Mouse (Mus musculus) hindbrain, embryonic 14.5 days (tissue): Measurements from ENCODE around the gene Hoxa2. TPM values are rescaled to one million over a fixed set of nuclear protein-coding genes. Genes with fewer than 3 reads are reported as not detected.

Experiments used
- ATAC-seq: fragments of 200-750 bp; cut with Nextera tagmentation; 2 replicates; pipeline ENCODE4 v1.8.0; 2017; ENCODE audit warnings: moderate number of reproducible peaks, mild to moderate bottlenecking, moderate TSS enrichment, moderate library complexity; ENCODE audit not compliant: low FRiP score
- DNase-seq: peaks from one replicate; pipeline ENCODE4 v3.0.0-alpha.2; 2015; ENCODE audit warnings: low spot score
- H3K27ac ChIP-seq: fragments of 300-500 bp; sonication (generic); 2 replicates; pipeline ENCODE4 v1.5.1; 2014; ENCODE audit warnings: mild to moderate bottlenecking, moderate library complexity
- H3K27me3 ChIP-seq: fragments of 300-500 bp; sonication (generic); 2 replicates; pipeline ENCODE4 v1.6.1; 2014; ENCODE audit warnings: mild to moderate bottlenecking, low read length, mixed read lengths; ENCODE audit not compliant: control insufficient read depth, insufficient read depth
- H3K36me3 ChIP-seq: fragments of 300-500 bp; sonication (generic); replicated peaks from 2 replicates; pipeline ENCODE4 v1.6.1; 2014; ENCODE audit not compliant: control insufficient read depth, insufficient read depth
- H3K4me1 ChIP-seq: fragments of 300-500 bp; sonication (generic); replicated peaks from 2 replicates; pipeline ENCODE4 v1.6.1; 2014; ENCODE audit warnings: antibody characterized with exemption, low read length, mixed read lengths; ENCODE audit not compliant: control insufficient read depth, insufficient read depth
- H3K4me2 ChIP-seq: fragments of 300-500 bp; sonication (generic); replicated peaks from 2 replicates; pipeline ENCODE4 v1.6.1; 2014; ENCODE audit warnings: mild to moderate bottlenecking, moderate library complexity
- H3K4me3 ChIP-seq: fragments of 300-500 bp; sonication (generic); replicated peaks from 2 replicates; pipeline ENCODE4 v1.5.1; 2014; ENCODE audit warnings: mild to moderate bottlenecking, low read length
- H3K9ac ChIP-seq: fragments of 300-500 bp; sonication (generic); 2 replicates; pipeline ENCODE4 v1.6.1; 2014
- H3K9me3 ChIP-seq: fragments of 300-500 bp; sonication (generic); 2 replicates; pipeline ENCODE4 v1.6.1; 2016; ENCODE audit warnings: low read length; ENCODE audit not compliant: control insufficient read depth
- WGBS: fragments of 180-500 bp; shearing (Covaris S2); extraction: QIAGEN DNeasy Blood & Tissue Kit; methylation state at CpG from one replicate; pipeline ENCODE4 v1.1.7; 2014; 5-methylcytosine and 5-hydroxymethylcytosine counted together
- polyA plus RNA-seq: library from polyadenylated mRNA; unstranded; fragments of >200 nt; fragmentation: Nextera tagmentation; extraction: Ambion mirVana; gene quantifications from 2 replicates; pipeline ENCODE4 v1.2.1, GENCODE M21; 2014

The Hoxa2 gene
- polyA plus RNA-seq, 1 experiment from 2014 or later: 35.1 TPM

GRCm38 (mm10) chr6:52168191-52169055, 3.8 kb upstream of the Hoxa2 start:
- WGBS: under 1% methylated on average over 42 of the region's 42 CpGs
- H3K9ac ChIP-seq: peak overlapping the region; percentile 99
- peaks cover 52% of the 10 kb centered on the region for H3K27me3 ChIP-seq
- no peaks in the 10 kb centered on the region for H3K9me3 ChIP-seq
- peak; percentile 69 for DNase-seq
- H3K27ac ChIP-seq: peak overlapping the region; percentile 100
- peak overlapping the region; percentile 81 for H3K4me2 ChIP-seq
- no peaks in the 10 kb centered on the region for H3K36me3 ChIP-seq
- no peak for ATAC-seq
- H3K4me1 ChIP-seq: peaks cover 26% of the 10 kb centered on the region
- peak overlapping the region; percentile 71 for H3K4me3 ChIP-seq

- H3K27ac ChIP-seq: peak overlapping the region; percentile 100
- H3K4me1 ChIP-seq: peaks cover 26% of the 10 kb centered on the region
- H3K4me2 ChIP-seq: peak overlapping the region; percentile 81
- no peaks in the 10 kb centered on the region for H3K9me3 ChIP-seq
- H3K4me3 ChIP-seq: peak overlapping the region; percentile 71
- ATAC-seq (no peak), DNase-seq (no peak)
- peak overlapping the region; percentile 99 for H3K9ac ChIP-seq
- 5% methylated on average over 14 of the region's 14 CpGs for WGBS
- H3K36me3 ChIP-seq: 0 out of 2 replicates have a peak, but pooled peaks cover 3% of the 10 kb centered on the region
- peaks cover 48% of the 10 kb centered on the region for H3K27me3 ChIP-seq
These were observed 3.1 kb upstream of the Hoxa2 start for GRCm38 (mm10) chr6:52167736-52168161.

- Histone ChIP-seq H3K9me3 (no peaks in the 10 kb centered on the region), H3K4me2 (peak overlapping the region; percentile 81), H3K4me1 (peaks cover 24% of the 10 kb centered on the region), H3K4me3 (peak overlapping the region; percentile 71), H3K27ac (peak overlapping the region; percentile 100), H3K9ac (peak overlapping the region; percentile 99), H3K36me3 (0 out of 2 replicates have a peak, but pooled peaks cover 3% of the 10 kb centered on the region), H3K27me3 (peaks cover 47% of the 10 kb centered on the region)
- DNase-seq: no peak
- WGBS: 8% methylated on average over 1 of the region's 1 CpGs
- ATAC-seq: no peak
These were observed 2.5 kb upstream of the Hoxa2 start for GRCm38 (mm10) chr6:52167176-52167575.

GRCm38 (mm10) chr6:52166431-52167077, 1.9 kb upstream of the Hoxa2 start:
- DNase-seq (peak; percentile 46), ATAC-seq (no peak)
- H3K9me3 ChIP-seq: no peaks in the 10 kb centered on the region
- peak overlapping the region; percentile 99 for H3K9ac ChIP-seq
- H3K27ac ChIP-seq: peak overlapping the region; percentile 100
- H3K36me3 ChIP-seq: 0 out of 2 replicates have a peak, but pooled peaks cover 3% of the 10 kb centered on the region
- H3K4me2 ChIP-seq: peak overlapping the region; percentile 81
- H3K4me1 ChIP-seq: peaks cover 18% of the 10 kb centered on the region
- peaks cover 44% of the 10 kb centered on the region for H3K27me3 ChIP-seq
- H3K4me3 ChIP-seq: peak overlapping the region; percentile 71
- WGBS: 4% methylated on average over 4 of the region's 4 CpGs

GRCm38 (mm10) chr6:52165441-52166370, 1.1 kb upstream of the Hoxa2 start:
- Histone ChIP-seq H3K36me3 (0 out of 2 replicates have a peak, but pooled peaks cover 3% of the 10 kb centered on the region), H3K9me3 (no peaks in the 10 kb centered on the region), H3K4me2 (peak overlapping the region; percentile 81), H3K4me1 (peaks cover 10% of the 10 kb centered on the region), H3K27me3 (peaks cover 36% of the 10 kb centered on the region), H3K9ac (peak overlapping the region; percentile 99), H3K4me3 (peak overlapping the region; percentile 71), H3K27ac (peak overlapping the region; percentile 100)
- peak; percentile 51 for DNase-seq
- under 1% methylated on average over 28 of the region's 28 CpGs for WGBS
- ATAC-seq: no peak

- WGBS: under 1% methylated on average over 38 of the region's 39 CpGs
- Histone ChIP-seq H3K27ac (peak overlapping the region; percentile 100), H3K27me3 (peaks cover 33% of the 10 kb centered on the region; the same call in 1 of the 2 replicates), H3K4me1 (peaks cover 7% of the 10 kb centered on the region; the same call in 1 of the 2 replicates), H3K36me3 (0 out of 2 replicates have a peak, but pooled peaks cover 3% of the 10 kb centered on the region), H3K9me3 (no peaks in the 10 kb centered on the region), H3K4me2 (peak overlapping the region; percentile 81), H3K4me3 (peak overlapping the region; percentile 71), H3K9ac (peak overlapping the region; percentile 99)
- ATAC-seq: peak; percentile 18; the same call in 1 of the 2 replicates
- DNase-seq: no peak
These were observed 493 bp downstream of the Hoxa2 start for GRCm38 (mm10) chr6:52164051-52164625.

- ATAC-seq (no peak), DNase-seq (peak; percentile 66)
- H3K36me3 ChIP-seq: 0 out of 2 replicates have a peak, but pooled peaks cover 3% of the 10 kb centered on the region
- no peaks in the 10 kb centered on the region for H3K9me3 ChIP-seq
- H3K27ac ChIP-seq: peak overlapping the region; percentile 100
- peaks cover 9% of the 10 kb centered on the region; the same call in 1 of the 2 replicates for H3K4me1 ChIP-seq
- peak overlapping the region; percentile 81 for H3K4me2 ChIP-seq
- peaks cover 32% of the 10 kb centered on the region; the same call in 1 of the 2 replicates for H3K27me3 ChIP-seq
- peak overlapping the region; percentile 99 for H3K9ac ChIP-seq
- H3K4me3 ChIP-seq: peak overlapping the region; percentile 71
- under 1% methylated on average over 17 of the region's 17 CpGs for whole genome bisulfite sequencing
These were observed 1.1 kb downstream of the Hoxa2 start for GRCm38 (mm10) chr6:52163366-52164031.
